Comparison of ENCODE assay signal across 13 mouse cellular contexts in the genomic region with DNA sequence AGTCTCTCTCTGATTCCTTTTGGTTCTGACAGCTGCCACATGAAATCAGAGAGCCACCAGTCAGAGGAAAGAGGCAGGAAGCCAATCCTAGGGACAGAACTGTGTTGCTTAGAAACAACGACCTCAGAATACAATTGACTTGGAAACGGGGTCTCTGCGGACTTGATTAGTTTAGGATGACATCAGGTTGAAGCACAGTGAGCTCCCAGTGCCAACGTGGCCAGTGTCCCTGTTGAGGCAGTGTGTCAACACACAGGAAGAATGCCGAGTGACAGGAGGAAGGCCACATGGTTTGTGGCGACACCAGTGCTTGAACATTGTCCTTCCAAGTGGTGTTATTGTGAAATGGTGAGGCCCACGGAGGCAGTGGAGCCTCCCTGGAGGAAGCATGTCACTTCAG. TPM values are rescaled to one million over a fixed set of nuclear protein-coding genes. Genes with fewer than 3 reads are reported as not detected.
DNase-seq lines count a peak whose midpoint lies in the region; ATAC-seq lines count a peak whose summit lies in the region.
"Had no signal": no experiment of that assay in that cellular context is flagged by ENCODE, and none has a peak within 500 bp of the region (broad histone marks: within the 10 kb centered on the region; RNA-seq: fewer than 3 reads in every experiment).

No protein-coding gene starts in this region.

- H3K27ac ChIP-seq in heart, embryonic 11.5 days (ENCODE audit: low read depth, low read length): no peak overlapping the region
- H3K27ac ChIP-seq: neural tube, embryonic 13.5 days had no signal

- ATAC-seq in heart, embryonic 11.5 days (replicated peaks; ENCODE audit: insufficient number of reproducible peaks, low FRiP score, low TSS enrichment): no peak
- ATAC-seq in common myeloid progenitor, adult 5-6 weeks (replicated peaks; ENCODE audit: low read depth, poor library complexity, severe bottlenecking): peak; percentile 83
- no peak for ATAC-seq in megakaryocyte-erythroid progenitor cell, adult 5-6 weeks (replicated peaks; ENCODE audit: low FRiP score, low TSS enrichment, poor library complexity, severe bottlenecking)

- peak; percentile 35 for DNase-seq in heart, postnatal 4 days
- DNase-seq in adrenal gland, postnatal 10 days: peak; percentile 24
- peak; percentile 33 to 45 for DNase-seq in layer of hippocampus, postnatal 36 days
- no peak for DNase-seq in urinary bladder, adult 2 months (ENCODE audit: low spot score)
- DNase-seq: cerebellum, adult 18-20 months; kidney, adult 11 months; lung, postnatal 14 days; thymus, adult 2 months had no signal

- no peak overlapping the region for H3K4me3 ChIP-seq in heart, embryonic 11.5 days (ENCODE audit: low read depth, low read length)
- H3K4me3 ChIP-seq: neural tube, embryonic 13.5 days had no signal

- no peak overlapping the region for H3K9ac ChIP-seq in heart, embryonic 11.5 days (ENCODE audit: low read depth, low read length)
- H3K9ac ChIP-seq: neural tube, embryonic 13.5 days had no signal

- H3K36me3 ChIP-seq in heart, embryonic 11.5 days (ENCODE audit: control insufficient read depth, insufficient read depth, low read length): no peaks in the 10 kb centered on the region
- H3K36me3 ChIP-seq: neural tube, embryonic 13.5 days had no signal

- H3K4me1 ChIP-seq in heart, embryonic 11.5 days (ENCODE audit: control insufficient read depth, insufficient read depth, low read length): no peaks in the 10 kb centered on the region

- H3K27me3 ChIP-seq in heart, embryonic 11.5 days (ENCODE audit: control insufficient read depth, insufficient read depth, low read length): no peaks in the 10 kb centered on the region
- H3K27me3 ChIP-seq: neural tube, embryonic 13.5 days had no signal

- WGBS in heart, embryonic 11.5 days (ENCODE audit: insufficient replicate concordance): 49% methylated on average over 7 of the region's 7 CpGs

- no peaks in the 10 kb centered on the region for H3K9me3 ChIP-seq in heart, embryonic 11.5 days (replicated peaks; ENCODE audit: control insufficient read depth, low read length)
- H3K9me3 ChIP-seq: neural tube, embryonic 13.5 days had no signal

- no peak overlapping the region for H3K4me2 ChIP-seq in heart, embryonic 11.5 days
- H3K4me2 ChIP-seq: neural tube, embryonic 13.5 days had no signal

RNA-seq across cellular contexts. Expression of gene 1700019N19Rik, which starts 10.3 kb away (rescaled TPM):
- total RNA-seq in heart, postnatal 4 days (2021): under 1 TPM in 1 of 2 experiments, not detected in 1; 0.29 TPM
- polyA plus RNA-seq in heart, embryonic 11.5 days (2014; fragmentation: Nextera tagmentation; extraction: Ambion mirVana): not detected in 2 replicates
- not detected for total RNA-seq in adrenal gland, postnatal 10 days (2021)
- not detected in 2 replicates for total RNA-seq in common myeloid progenitor, adult 5-6 weeks (2017)
- total RNA-seq in layer of hippocampus, postnatal 36 days (2021): under 1 TPM; 0.37 to 0.53 TPM
- 1.7 and 2.9 TPM in 2 replicates for polyA plus RNA-seq in urinary bladder, adult 2 months (2012; rRNA removed)
- not detected in 2 replicates for total RNA-seq in megakaryocyte-erythroid progenitor cell, adult 5-6 weeks (2014; fragmentation: Nextera tagmentation)
- total RNA-seq in megakaryocyte-erythroid progenitor cell, adult 5-6 weeks (2017): not detected in 2 replicates
- total RNA-seq: left cerebral cortex, postnatal 10 days had no signal
- polyA plus RNA-seq: neural tube, embryonic 13.5 days had no signal

RNA-seq across cellular contexts. Expression of gene Pnliprp2, which starts 24.4 kb away (rescaled TPM):
- under 1 TPM in 1 of 2 experiments, not detected in 1; 0.16 TPM for total RNA-seq in heart, postnatal 4 days (2021)
- polyA plus RNA-seq in heart, embryonic 11.5 days (2014; fragmentation: Nextera tagmentation; extraction: Ambion mirVana): 0.26 TPM in 1 of 2 replicates, not detected in the other
- not detected for total RNA-seq in adrenal gland, postnatal 10 days (2021)
- not detected in 2 replicates for total RNA-seq in common myeloid progenitor, adult 5-6 weeks (2017)
- under 1 TPM; 0.22 to 0.33 TPM for total RNA-seq in layer of hippocampus, postnatal 36 days (2021)
- 0.04 TPM in 1 of 2 replicates, not detected in the other for polyA plus RNA-seq in urinary bladder, adult 2 months (2012; rRNA removed)
- not detected in 2 replicates for total RNA-seq in megakaryocyte-erythroid progenitor cell, adult 5-6 weeks (2014; fragmentation: Nextera tagmentation)
- total RNA-seq in megakaryocyte-erythroid progenitor cell, adult 5-6 weeks (2017): not detected in 2 replicates
- total RNA-seq: left cerebral cortex, postnatal 10 days had no signal
- polyA plus RNA-seq: thymus, adult 2 months had no signal

RNA-seq across cellular contexts. Expression of gene Pnliprp1, which starts 55.3 kb away (rescaled TPM):
- 1 to 10 TPM in 1 of 2 experiments, under 1 TPM in 1; 0.32 to 1.0 TPM for total RNA-seq in heart, postnatal 4 days (2021)
- 0.37 TPM in 1 of 2 replicates, not detected in the other for polyA plus RNA-seq in heart, embryonic 11.5 days (2014; fragmentation: Nextera tagmentation; extraction: Ambion mirVana)
- total RNA-seq in adrenal gland, postnatal 10 days (2021): 1 to 10 TPM; 4.0 to 7.5 TPM
- not detected in 2 replicates for total RNA-seq in common myeloid progenitor, adult 5-6 weeks (2017)
- not detected for total RNA-seq in layer of hippocampus, postnatal 36 days (2021)
- polyA plus RNA-seq in urinary bladder, adult 2 months (2012; rRNA removed): 0.18 TPM in 1 of 2 replicates, not detected in the other
- not detected in 2 replicates for total RNA-seq in megakaryocyte-erythroid progenitor cell, adult 5-6 weeks (2014; fragmentation: Nextera tagmentation)
- total RNA-seq in megakaryocyte-erythroid progenitor cell, adult 5-6 weeks (2017): not detected in 2 replicates
- total RNA-seq: left cerebral cortex, postnatal 10 days had no signal
- polyA plus RNA-seq: neural tube, embryonic 13.5 days had no signal
